Mouse (Mus musculus) frontal cortex, postnatal 36 days (tissue): ENCODE data around the gene Cpsf6.
"Not testable (repeated sequence)": the region's sequence is repeated elsewhere in the genome, so short reads cannot be mapped to it uniquely, and the experiment has no call there.

ENCODE experiments used
- DNase-seq, 2 experiments: peaks; one replicate each; pipeline ENCODE4 v3.0.0; 2022; ENCODE audit warnings: low spot score in 2 of 2

Gene Cpsf6

DNA sequence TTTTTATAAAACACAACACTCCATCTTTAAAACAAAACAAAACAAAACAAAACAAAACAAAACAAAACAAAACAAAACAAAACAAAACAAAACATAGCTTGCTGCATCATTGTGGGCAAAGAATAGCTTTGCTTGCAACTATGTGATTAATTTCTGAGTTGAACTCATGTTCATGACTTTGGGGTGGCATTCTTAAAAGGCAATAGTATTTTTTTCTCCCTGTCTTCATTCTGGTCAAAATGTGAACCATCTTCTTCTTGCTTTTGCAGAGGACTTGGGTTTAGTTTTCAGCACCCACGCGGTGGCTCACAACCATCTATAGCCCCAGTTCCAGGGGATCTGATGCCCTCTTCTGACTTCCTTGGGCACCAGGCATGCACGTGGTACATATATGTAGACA lies 20.0 kb upstream of the Cpsf6 start:
- no peak for DNase-seq

DNA sequence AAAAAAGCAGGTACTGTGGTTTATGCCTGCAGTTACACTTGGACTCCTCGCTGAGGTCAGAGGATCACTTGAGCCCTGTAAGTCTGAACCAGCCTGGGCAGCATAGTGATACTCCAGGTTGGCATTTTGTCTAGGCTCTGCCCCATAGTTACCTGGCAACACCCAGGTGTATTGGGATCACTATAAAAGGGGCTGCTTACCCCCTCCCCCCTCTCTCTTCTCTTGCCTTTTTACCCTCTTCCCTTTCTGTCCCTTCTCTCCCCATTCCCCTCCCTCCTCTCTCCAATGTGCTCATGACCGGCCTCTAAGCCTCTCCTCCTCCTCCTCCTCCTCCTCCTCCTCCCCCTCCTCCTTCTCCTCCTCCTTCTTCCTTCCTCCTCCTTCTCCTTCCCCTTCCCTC lies 19.4 kb upstream of the Cpsf6 start:
- no peak for DNase-seq

DNA sequence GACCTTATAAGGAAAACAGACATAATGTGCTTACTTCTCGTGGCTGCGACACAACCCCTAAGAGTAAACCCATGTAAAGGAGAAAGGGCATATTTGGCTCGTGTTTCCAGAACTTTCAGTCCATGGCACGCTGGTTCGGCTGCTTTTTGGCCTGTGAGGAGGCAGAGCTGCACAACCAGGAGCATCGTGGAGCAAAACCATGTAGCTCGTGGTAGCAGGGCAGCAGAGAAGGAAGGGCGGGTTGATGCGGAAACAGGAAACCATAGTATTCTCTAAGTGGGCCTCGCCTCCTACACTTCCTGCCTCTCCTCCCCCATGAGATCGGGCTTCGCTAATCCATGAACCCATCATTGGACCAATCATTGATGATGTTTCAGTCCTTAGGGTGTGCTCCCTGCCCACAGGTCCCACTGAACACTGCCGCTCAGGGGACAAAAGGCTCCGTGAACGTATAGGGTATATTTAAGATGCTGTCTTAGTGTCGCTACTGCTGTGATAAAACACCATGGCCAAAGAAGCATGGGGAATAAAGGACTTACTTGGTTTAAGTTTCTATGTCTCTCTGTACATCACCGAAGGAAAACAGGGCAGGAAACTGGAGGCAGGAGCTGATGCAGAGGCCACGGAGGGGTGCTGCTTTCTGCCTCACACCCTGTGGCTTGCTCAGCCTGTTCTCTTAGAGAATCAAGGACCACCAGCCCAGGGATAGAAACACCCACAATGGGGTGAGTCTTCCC lies 18.4 kb upstream of the Cpsf6 start:
- DNase-seq, result no peak

DNA sequence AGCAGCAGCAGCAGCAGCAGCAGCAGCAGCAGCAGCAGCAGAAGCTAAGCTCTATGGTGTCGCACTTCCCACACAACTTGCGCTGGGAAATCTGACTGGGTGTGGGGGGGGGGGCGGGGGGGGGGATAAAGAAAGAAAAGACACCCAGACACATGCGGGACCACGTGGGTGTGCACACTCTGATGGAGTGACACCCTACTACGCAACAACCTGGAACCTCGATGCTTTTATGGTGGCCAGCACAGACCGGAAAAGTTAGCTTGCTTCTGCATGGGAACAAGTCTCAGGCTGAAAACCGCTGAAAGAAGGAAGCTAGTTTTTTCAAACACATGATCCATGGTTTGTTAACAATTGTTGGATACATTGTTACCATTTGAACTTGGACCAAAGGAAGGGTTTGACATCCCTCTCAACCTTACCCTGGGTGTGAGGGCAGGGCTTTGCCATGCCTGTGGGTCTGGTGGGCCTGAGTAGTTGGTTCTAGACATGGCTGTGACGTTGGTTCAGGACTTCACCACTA lies 17.4 kb upstream of the Cpsf6 start:
- peak; percentile 36 to 75 for DNase-seq

DNA sequence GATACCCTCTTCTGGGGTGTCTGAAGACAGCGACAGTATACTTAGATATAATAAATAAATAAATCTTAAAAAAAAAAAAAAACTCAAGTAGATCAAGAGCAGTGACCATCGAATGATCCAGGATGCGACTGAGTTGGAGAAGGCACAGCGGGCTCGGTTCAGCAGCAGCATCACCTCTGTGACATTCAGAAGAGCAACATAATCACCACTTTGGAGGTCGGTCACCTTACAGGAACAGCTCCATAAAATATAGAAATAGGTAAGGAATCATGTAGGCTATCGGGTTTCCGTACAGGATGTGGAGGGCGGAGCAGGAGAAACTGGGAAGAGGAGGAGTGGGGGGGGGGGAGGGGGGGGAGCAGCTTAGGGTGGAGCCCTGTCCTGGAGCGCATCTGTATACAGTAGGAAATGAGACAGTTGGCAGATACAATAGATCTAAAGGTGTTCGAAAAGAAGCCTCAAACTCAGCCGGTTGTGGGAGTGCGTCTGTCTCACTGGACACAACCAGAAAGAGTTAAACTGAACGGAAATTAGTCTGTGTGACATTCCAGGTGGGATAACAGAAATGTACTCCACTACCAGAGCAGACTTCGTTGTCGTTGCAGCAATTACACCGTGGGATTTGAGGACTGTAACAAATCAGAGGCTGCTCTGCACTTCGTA lies 16.7 kb upstream of the Cpsf6 start:
- no peak for DNase-seq

DNA sequence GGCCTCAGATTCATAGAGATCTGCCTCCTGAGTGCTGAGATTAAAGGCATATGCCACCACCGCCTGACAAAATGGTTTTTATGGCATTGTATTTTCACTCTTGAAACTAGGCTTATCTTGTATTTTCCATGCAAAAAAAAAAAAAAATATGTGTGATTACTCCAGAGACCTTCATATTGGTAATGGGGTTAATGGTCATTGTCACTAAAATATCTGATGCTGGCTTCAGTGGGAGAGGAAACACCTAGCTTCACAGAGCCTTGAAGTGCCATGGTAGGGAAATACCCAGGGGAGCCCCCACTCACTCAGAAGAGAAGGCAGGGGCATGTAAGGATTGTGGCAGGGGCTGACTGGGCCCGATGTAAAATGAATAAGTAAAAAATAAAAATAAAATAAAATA lies 16.0 kb upstream of the Cpsf6 start:
- no peak for DNase-seq

DNA sequence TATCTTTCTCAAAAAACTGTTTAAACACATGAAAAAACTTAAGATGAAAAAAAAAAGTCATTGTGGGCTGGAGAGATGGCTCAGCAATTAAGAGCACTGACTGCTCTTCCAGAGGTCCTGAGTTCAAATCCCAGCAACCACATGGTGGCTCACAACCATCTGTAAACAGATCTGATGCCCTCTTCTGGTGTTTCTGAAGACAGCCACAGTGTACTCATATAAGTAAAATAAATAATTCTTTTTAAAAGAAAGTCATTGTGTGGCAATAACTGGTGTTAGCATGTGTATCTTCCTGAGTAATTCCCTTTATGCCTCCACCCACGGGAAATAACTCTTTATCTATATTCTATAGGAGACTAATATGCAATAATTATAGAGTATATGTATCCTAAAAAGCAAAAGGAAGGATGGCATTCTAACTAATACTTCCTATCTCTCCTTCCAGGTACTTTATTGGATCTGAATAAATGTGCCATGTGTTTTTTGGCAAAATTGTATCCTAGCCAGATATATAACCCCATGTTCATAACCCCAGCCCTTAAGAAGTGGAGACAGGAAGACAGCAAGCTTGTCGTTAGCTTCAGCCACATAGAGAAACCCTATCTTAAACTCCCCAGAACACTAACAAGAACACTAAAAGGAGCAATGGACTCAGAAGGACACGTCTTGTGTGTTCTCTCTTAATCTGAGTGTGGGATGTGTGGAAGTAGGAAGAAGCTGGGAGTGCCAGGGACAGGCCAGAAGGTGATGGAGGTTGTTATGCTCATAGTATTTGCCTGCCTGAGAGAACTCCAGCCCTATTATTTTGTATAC lies 15.1 kb upstream of the Cpsf6 start:
- DNase-seq, result no peak

DNA sequence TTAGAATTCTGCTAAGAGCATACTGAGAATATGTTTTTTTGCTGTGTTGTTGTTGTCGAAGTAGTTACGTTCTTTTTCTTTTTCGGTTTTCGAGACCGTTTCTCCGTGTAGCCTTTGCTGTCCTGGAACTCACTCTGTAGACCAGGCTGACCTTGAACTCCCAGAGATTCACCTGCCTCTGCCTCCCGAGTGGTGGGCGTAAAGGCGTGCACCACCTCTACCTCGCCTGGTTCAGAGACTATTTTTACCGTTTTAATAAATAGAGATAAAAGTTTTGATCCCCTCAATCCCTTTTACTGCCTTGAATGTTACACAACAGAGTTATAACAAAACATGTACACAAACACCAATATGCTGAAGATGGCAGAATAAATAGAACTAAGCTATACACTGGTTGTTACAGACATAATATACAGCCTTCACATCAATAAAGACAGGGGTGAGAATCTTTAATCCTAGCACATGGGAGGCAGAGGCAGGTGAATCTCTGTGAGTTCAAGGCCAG lies 14.1 kb upstream of the Cpsf6 start:
- no peak for DNase-seq

DNA sequence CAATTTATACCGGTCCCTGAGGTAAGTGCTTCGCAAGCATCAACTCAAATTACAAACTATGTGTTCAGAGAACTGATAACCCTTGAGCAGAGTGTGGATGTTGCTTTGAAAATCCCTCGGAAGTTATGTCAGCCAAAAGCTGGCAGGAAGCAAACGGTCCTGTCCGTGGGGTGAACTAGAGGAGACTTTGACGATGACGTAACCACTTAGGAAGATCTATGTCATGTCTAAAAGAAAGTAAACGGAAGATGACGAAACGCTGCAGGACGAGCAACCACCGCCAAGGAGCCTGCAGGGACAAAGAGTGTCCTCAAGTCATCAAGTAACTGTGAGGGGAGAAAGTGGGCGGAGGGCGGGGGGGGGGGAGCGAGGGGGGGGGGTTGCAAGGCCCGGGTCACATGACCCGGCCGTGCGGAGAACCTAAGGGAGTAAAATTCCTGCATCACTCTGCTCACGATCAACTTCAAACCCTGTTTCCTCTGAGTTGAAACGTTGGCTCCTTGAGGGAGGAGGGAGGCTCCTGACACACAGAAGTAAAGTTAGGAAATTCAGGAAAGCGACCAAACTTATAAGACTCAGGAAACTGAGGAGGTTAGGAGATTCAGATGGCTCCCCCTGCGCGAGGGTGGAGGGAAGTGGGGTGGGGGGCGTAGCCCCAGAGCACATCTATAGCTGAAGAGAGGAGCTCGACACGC lies 13.5 kb upstream of the Cpsf6 start:
- DNase-seq, result no peak

DNA sequence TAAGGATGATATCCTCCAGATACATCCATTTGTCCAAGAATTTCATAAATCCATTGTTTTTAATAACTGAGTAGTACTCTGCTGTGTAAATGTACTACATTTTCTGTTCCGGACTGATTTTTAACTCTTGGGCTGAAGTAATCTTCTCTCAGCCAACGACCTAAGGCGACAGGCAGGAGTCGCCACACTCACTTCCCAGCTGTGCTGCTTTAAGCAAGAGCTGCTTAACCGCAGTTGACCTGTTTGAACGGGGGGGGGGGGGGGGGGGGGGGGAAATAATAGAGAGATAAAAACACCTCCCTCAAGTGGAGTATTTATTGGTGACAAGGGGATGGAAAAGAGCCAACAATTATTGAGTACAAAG lies 13.0 kb upstream of the Cpsf6 start:
- DNase-seq, result no peak

DNA sequence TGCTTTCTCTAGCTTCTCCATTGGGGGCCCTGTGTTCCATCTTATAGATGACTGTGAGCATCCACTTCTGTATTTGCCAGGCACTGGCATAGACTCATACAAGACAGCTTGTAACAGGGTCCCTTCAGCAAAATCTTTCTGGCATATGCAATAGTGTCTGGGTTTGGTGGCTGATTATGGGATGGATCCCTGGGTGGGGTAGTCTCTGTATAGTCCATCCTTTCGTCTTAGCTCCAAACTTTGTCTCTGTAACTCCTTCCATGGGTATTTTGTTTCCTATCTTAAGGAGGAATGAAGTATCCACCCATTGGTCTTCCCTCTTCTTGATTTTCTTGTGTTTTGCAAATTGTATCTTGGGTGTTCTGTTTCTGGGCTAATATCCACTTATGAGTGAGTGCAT lies 12.6 kb upstream of the Cpsf6 start:
- DNase-seq, result not testable (repeated sequence)

DNA sequence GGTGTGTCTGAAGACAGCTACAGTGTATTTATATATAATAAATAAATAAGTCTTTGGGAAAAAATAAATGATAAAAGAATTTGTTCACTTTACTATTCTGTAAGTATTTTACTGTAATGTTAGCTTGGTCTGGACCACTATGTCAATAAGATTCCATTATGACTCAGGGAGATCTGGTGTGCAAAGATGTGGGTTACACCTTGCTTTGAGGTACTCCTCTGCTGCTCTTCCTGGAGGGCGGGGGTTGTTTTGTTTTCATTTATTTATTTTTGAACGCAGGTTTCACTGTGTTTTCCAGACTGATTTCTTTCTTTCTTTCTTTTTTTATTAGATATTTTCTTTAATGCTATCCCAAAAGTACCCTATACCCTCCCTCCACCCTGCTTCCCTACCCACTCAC lies 12.0 kb upstream of the Cpsf6 start:
- no peak for DNase-seq

DNA sequence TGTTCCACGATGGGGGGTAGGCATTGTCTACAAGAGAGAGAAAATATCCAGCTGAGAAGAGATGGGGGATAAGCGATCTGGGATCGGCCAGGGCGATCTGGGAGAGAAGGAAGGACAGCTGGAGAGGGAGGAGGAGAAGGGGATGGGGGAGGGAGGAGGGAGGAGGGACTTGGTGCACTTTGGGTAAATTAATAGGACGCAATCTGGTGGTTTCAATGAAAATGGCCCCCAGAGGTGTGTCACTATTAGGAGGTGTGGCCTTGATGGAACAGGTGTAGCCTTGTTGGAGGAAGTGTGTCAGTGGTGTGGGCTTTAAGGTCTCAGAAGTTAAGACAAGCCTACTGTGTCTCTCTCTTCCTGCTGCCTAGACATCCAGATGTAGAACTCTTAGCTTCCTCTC lies 11.2 kb upstream of the Cpsf6 start:
- DNase-seq, result no peak

DNA sequence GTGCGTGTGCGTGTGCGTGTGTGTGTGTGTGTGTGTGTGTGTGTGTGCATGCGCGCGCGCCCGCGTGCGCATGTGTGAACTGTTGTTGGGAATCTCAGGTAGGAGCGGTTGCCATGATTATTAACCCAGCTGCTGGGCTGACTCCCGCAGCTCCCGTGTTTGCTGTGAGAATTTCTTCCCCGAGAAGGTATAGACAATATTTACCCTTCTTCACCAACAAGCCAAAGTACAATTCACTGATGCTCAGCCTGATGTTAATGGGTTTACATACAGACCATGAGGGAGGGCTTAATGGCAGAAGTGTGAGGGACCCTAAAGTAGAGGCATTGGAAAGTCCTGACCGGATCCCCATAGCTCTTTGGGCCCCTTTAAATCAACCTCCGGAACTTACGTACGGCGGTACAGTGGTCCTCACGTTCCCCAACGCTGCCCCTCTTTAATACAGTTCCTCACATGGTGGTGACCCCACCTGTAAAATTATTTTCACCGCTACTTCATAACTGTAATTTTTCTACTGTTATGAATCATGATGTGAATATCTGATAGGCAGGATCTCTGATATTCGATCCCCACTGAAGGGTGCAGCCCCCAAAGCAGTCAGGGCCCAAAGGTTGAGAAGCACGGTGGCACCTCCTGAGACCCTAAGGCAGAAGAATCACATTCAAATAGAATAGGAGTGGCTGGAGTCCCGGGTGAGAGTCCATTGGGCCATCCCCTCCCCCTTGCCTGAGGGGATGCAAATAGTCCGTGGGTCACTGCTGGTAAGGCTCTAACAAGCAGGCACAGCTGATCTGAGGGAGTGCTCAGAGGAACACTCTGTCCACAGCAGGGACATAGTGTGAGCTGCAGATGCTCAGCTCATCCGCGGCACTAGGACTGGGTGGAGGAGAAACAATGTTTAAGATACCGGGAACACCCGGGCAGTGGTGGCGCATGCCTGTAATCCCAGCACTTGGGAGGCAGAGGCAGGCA lies 10.4 kb upstream of the Cpsf6 start:
- DNase-seq, result no peak

DNA sequence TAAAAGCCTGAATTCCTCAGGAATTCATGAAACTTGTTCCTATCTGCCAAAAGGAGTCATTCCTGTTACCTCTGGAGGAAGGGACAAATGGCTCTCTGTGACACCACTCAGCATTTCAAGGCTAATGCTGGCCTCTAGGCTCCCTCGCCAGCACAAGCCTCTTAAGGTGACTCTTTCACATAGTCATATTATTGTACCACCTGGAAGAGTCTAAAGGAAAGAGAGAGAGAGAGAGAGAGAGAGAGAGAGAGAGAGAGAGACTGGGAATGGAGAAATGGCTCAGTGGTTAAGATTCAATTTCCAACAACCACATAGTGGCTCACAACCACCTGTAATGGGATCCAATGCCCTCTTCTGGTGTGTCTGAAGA lies 9.5 kb upstream of the Cpsf6 start:
- DNase-seq, result no peak

DNA sequence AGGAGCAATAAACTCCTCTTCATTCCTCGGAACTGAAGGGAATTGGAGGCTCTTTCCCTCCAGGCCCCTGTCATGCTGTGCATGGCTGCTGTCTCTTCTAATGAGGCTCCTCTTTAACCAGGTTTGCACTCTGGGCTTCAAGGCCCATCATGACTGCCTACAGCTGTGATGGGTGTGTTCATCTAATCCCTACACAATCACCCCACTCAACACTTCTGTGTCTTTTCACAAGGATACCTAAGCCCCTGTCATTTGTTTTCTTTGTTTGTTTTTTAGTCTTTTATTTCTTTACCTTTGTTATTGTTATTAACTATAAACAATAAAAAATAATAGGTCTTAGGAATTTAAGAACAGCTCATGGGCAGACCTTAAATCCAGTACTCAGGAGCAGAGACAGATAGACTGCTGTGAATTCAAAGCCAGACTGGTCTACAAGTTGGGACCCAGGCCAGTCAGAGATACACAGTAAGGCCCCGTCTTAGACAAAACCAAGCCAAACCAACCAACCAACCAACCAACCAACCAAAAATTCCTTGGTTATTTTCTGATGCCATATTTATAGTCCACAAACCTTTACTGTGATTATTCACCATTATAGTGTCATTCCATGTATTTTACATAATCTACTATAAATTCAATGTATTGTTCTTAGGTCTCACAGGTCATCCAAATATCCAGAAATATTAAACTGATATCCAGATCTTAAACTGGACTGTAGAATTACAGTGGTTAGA lies 9.0 kb upstream of the Cpsf6 start:
- DNase-seq, result no peak

DNA sequence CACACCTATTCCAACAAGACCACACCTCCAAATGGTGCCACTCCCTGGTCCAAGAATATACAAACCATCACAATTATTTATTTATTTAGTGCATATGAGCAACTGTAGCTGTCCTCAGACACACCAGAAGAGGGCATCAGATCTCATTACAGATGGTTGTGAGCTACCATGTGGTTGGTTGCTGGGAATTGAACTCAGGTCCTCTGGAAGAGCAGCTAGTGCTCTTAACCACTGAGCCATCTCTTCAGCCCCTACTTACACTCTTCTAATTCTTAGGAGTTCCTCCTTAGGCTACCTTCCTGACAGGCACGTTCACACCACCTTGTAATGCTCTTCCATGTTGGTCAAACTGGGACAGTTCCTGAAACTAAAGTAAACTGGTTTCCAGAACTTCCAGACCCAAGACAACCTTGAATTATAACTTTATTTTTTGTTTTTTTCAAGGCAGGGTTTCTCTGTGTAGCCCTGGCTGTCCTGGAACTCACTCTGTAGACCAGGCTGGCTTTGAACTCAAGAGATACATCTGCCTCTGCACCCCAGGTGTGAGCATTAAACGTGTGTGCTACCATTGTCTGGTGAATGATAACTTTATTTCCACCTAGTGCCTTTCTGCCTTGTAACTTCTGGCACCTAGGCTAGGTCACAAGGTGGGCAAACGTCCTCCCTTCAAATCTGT lies 8.3 kb upstream of the Cpsf6 start:
- not testable (repeated sequence) for DNase-seq

DNA sequence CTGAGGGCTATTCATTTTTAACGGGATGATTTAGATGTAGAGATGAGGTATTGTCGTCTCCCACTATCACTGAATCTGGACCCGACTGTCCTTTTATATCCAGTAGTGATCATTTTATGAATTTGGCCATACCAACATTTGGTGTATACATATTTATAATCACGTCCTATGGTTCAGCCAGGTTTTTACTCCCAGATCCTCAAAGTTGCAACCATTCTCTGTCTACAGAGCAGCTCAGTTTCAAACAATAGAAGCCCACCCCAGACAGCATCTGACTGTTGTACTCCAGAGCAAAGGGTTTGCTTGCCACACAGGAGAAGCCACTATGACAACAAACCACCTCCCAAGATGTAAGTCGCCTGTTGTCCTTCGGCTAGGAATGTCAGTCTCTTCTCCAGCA lies 7.2 kb upstream of the Cpsf6 start:
- DNase-seq, result no peak

DNA sequence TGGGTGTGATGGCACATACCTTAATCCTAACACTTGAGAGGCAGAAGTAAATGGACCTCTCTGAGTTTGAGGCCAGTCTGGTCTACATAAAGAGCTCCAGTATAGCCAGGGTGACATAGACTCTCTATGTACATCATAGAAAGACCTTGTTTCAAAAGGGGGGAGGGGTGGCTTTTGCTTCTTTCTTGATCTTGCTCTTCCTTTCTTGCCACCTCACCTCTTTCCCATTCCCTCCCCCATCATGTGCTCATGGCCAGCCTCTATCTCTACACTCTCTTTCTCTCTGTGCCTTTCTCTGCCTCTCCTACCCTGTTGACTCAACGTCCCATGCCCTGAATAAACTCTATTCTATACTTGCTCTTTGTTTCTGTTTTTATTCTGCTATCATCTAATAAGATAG lies 6.4 kb upstream of the Cpsf6 start:
- DNase-seq, result no peak

DNA sequence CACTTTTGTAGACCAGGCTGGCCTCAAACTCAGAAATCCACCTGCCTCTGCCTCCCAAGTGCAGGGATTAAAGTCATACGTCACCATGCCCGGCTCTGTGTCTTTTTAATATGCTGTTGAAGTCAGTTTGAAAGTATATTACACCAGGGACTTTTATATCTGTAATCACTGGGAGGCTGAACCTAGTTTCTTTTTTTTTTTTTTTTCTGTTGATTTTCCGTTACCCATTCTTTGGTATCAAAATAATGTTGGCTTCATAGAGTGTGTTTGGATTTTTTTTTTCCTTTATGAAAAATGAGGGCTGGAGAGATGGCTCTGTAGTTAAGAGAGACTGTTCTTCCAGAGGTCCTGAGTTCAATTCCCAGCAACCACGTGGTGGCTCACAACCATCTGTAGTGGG lies 5.6 kb upstream of the Cpsf6 start:
- no peak for DNase-seq
